Mouse (Mus musculus) thymus, postnatal 14 days (tissue): ENCODE results near the gene Nectin2.
A peak's percentile ranks its signal among the peaks of the same experiment; 100 is the strongest.

ENCODE experiments used
- DNase-seq: peaks from one replicate; pipeline ENCODE4 v3.0.0; 2021

Nectin2 gene

GRCm38 (mm10) chr7:19682979-19683378 lies 67.3 kb downstream of the Nectin2 start:
- no peak for DNase-seq

- no peak for DNase-seq
Measured at GRCm38 (mm10) chr7:19681202-19681694, 69.0 kb downstream of the Nectin2 start, which contains the start of the genes Gm44805 and Apoc4. Gene Gm44805 (minus strand): TSS chr7:19681423. Gene Apoc4 (minus strand): TSS chr7:19681479.

- DNase-seq = no peak
Measured at GRCm38 (mm10) chr7:19680702-19681101, 69.6 kb downstream of the Nectin2 start.

- DNase-seq = no peak
Measured at GRCm38 (mm10) chr7:19678901-19679300, 71.4 kb downstream of the Nectin2 start.

GRCm38 (mm10) chr7:19677872-19678271 lies 72.4 kb downstream of the Nectin2 start, which contains the start of gene Apoc2:
Gene Apoc2 (minus strand): TSS chr7:19677941.
- DNase-seq = no peak

- no peak for DNase-seq
Measured at GRCm38 (mm10) chr7:19676662-19677061, 73.6 kb downstream of the Nectin2 start.

GRCm38 (mm10) chr7:19675824-19676223 lies 74.5 kb downstream of the Nectin2 start:
- no peak for DNase-seq

- DNase-seq = no peak
Measured at GRCm38 (mm10) chr7:19673083-19673699, 77.1 kb downstream of the Nectin2 start.

- DNase-seq = no peak
Measured at GRCm38 (mm10) chr7:19671511-19671910, 78.8 kb downstream of the Nectin2 start.

GRCm38 (mm10) chr7:19668947-19669721 lies 81.1 kb downstream of the Nectin2 start:
- peak; percentile 92 for DNase-seq

- DNase-seq = no peak
Measured at GRCm38 (mm10) chr7:19667434-19667833, 82.8 kb downstream of the Nectin2 start.

GRCm38 (mm10) chr7:19666750-19667149 lies 83.5 kb downstream of the Nectin2 start:
- DNase-seq = no peak
